Mouse (Mus musculus) olfactory bulb, adult 2 months (tissue): ENCODE measurements around the gene Slc26a9.

Source experiments
- CTCF ChIP-seq: fragments of 200-500 bp; IDR thresholded peaks from 2 replicates; pipeline ENCODE4 v1.5.1; 2012; ENCODE audit warnings: low read depth, mild to moderate bottlenecking, low read length, moderate library complexity; ENCODE audit not compliant: insufficient read depth
- POLR2A ChIP-seq: fragments of 200-500 bp; IDR thresholded peaks from 2 replicates; pipeline ENCODE4 v1.6.1; 2012; ENCODE audit warnings: mild to moderate bottlenecking, low read depth, low read length, moderate library complexity; ENCODE audit not compliant: insufficient read depth

GRCm38 (mm10) chr1:131814191-131814590 lies 70.4 kb downstream of the Slc26a9 start:
- TF ChIP-seq POLR2A (no peak), CTCF (no peak)
